Mouse (Mus musculus): Measurements from ENCODE around the gene Tesc. TPM values are rescaled to one million over a fixed set of nuclear protein-coding genes. Genes with fewer than 3 reads are reported as not detected.

Gene Tesc
- polyA plus RNA-seq, 1 experiment from 2014 or later = 14.5 TPM

DNA sequence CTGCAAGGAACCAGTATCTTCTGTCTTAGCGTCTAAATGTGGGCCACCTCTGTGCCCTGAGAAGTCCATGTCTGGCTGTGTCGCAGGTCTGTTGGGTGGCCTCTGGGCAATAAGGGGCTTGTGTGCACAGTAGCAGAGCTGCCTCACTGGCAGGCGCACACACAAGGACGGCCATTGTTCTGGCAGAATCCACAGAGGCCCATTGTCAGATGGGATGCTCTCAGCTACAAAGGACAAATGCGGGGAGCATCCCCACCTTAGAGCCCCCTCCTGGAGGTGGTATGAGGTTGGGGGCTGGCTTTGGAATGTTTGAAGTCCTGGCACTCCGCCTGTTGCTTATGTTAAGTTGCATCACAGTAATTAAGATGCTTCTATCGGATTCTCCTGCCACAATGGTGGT is 28.5 kb upstream of the Tesc start:
- ATAC-seq (ENCODE audit: insufficient number of reproducible peaks, insufficient read depth, low FRiP score, low read depth) = no peak

DNA sequence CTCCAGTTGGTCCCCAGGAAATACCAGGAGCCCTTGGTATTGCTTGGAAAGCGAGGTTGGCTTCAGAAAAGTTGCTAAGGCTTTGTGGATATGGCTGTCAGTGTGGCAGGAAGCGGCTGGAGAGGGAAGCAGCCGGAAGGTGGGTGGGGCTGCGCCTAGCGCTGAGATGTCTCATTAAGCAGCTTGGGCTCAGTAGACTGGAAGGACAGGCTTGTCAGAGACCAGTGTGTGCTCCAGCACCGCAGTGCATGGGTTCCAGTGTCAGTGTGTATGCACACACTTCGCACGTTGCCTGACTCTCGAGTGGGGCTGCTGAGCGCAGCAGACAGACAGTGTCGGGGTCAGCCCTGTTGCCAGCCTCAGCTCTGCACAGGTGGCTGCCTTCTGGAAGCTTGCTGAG is 28.0 kb upstream of the Tesc start:
- peaks cover 6 to 12% of the 10 kb centered on the region in 2 experiments; a peak in 3 of 4 replicates for H3K4me1 ChIP-seq (ENCODE audit: control insufficient read depth in 2 of 2, insufficient read depth in 2 of 2, low read length in 2 of 2)
- peaks cover 98% of the 10 kb centered on the region for H3K36me3 ChIP-seq (ENCODE audit: control insufficient read depth, insufficient read depth, low read length)
- H3K9me3 ChIP-seq (ENCODE audit: control insufficient read depth, low read length) = no peaks in the 10 kb centered on the region
- H3K4me2 ChIP-seq (ENCODE audit: low read length) = no peak overlapping the region
- H3K27me3 ChIP-seq (ENCODE audit: control insufficient read depth, insufficient read depth, low read length) = no peaks in the 10 kb centered on the region
- no peak overlapping the region for H3K4me3 ChIP-seq (ENCODE audit: control insufficient read depth in 1 of 2, insufficient read depth in 1 of 2, low read depth in 1 of 2, low read length in 2 of 2)
- WGBS = 83% methylated on average over 11 of the region's 11 CpGs
- ATAC-seq (ENCODE audit: insufficient number of reproducible peaks, insufficient read depth, low FRiP score, low read depth) = no peak
- H3K27ac ChIP-seq (replicated peaks in 1 of 2; ENCODE audit: control insufficient read depth in 1 of 2, insufficient read depth in 1 of 2, low read depth in 2 of 2, low read length in 2 of 2) = no peak overlapping the region
- no peak overlapping the region for H3K9ac ChIP-seq (ENCODE audit: low read length)

More for the DNA sequence above, 28.5 kb upstream of the Tesc start:
- H3K4me3 ChIP-seq (ENCODE audit: control insufficient read depth in 1 of 2, insufficient read depth in 1 of 2, low read depth in 1 of 2, low read length in 2 of 2) = no peak overlapping the region
- no peaks in the 10 kb centered on the region for H3K9me3 ChIP-seq (ENCODE audit: control insufficient read depth, low read length)
- WGBS = 84% methylated on average over 7 of the region's 7 CpGs
- no peak overlapping the region for H3K27ac ChIP-seq (replicated peaks in 1 of 2; ENCODE audit: control insufficient read depth in 1 of 2, insufficient read depth in 1 of 2, low read depth in 2 of 2, low read length in 2 of 2)
- no peak overlapping the region for H3K4me2 ChIP-seq (ENCODE audit: low read length)
- peaks cover 99% of the 10 kb centered on the region for H3K36me3 ChIP-seq (ENCODE audit: control insufficient read depth, insufficient read depth, low read length)
- no peaks in the 10 kb centered on the region for H3K27me3 ChIP-seq (ENCODE audit: control insufficient read depth, insufficient read depth, low read length)
- no peak overlapping the region for H3K9ac ChIP-seq (ENCODE audit: low read length)
- H3K4me1 ChIP-seq (ENCODE audit: control insufficient read depth in 2 of 2, insufficient read depth in 2 of 2, low read length in 2 of 2) = peaks cover 6 to 12% of the 10 kb centered on the region in 2 experiments; a peak in 3 of 4 replicates

DNA sequence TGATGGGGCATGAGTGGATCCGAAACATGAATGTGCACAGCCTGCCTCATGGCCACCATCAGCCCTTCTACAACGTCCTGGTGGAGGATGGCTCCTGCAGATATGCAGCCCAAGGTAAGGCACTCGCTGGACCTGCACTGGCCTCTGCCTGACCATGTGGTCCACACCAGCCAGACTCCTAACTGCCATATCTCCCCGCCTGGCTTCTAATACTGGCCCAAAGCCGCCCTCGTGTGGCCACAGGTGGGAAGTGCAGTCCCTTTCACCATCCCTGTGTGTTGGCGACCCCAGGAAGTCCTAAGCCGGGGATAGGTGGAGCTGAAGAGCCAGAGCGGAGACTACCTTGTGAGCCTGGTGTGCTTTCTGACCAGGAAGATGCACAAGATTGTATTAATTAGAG is 25.5 kb upstream of the Tesc start:
- Histone ChIP-seq H3K9ac (ENCODE audit: low read length) (no peak overlapping the region), H3K36me3 (ENCODE audit: control insufficient read depth, insufficient read depth, low read length) (peaks cover 95% of the 10 kb centered on the region), H3K9me3 (ENCODE audit: control insufficient read depth, low read length) (no peaks in the 10 kb centered on the region), H3K4me3 (ENCODE audit: control insufficient read depth in 1 of 2, insufficient read depth in 1 of 2, low read depth in 1 of 2, low read length in 2 of 2) (no peak overlapping the region), H3K27me3 (ENCODE audit: control insufficient read depth, insufficient read depth, low read length) (no peaks in the 10 kb centered on the region), H3K4me2 (ENCODE audit: low read length) (no peak overlapping the region), H3K27ac (replicated peaks in 1 of 2; ENCODE audit: control insufficient read depth in 1 of 2, insufficient read depth in 1 of 2, low read depth in 2 of 2, low read length in 2 of 2) (no peak overlapping the region), H3K4me1 (ENCODE audit: control insufficient read depth in 2 of 2, insufficient read depth in 2 of 2, low read length in 2 of 2) (peaks cover 6 to 9% of the 10 kb centered on the region in 2 experiments; a peak in 3 of 4 replicates)
- WGBS = 30% methylated on average over 9 of the region's 9 CpGs
- no peak for ATAC-seq (ENCODE audit: insufficient number of reproducible peaks, insufficient read depth, low FRiP score, low read depth)

DNA sequence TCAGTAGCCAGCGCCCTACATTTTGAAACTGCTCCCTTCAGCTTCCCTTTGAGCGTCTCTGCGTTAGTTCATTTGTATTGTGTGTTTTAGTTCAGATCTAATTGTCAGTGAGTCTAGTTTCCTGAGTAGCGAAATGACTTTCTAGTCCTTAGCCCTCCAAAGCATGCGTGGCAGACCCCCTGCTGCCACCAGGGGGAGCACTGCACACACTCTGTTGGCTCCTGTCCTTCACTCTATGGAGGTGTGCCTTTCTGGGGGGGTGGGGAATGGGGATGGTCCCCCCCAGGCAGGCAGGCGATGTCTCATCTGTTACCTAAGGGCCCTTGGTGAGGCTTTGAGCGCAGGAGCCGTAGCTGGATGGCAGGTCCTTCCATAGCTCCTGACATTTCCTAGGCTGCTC is 22.9 kb upstream of the Tesc start:
- 73% methylated on average over 8 of the region's 8 CpGs for WGBS
- peaks cover 96% of the 10 kb centered on the region for H3K36me3 ChIP-seq (ENCODE audit: control insufficient read depth, insufficient read depth, low read length)
- no peak overlapping the region for H3K27ac ChIP-seq (replicated peaks in 1 of 2; ENCODE audit: control insufficient read depth in 1 of 2, insufficient read depth in 1 of 2, low read depth in 2 of 2, low read length in 2 of 2)
- ATAC-seq (ENCODE audit: insufficient number of reproducible peaks, insufficient read depth, low FRiP score, low read depth) = no peak
- no peak overlapping the region for H3K4me2 ChIP-seq (ENCODE audit: low read length)
- H3K9me3 ChIP-seq (ENCODE audit: control insufficient read depth, low read length) = no peaks in the 10 kb centered on the region
- H3K27me3 ChIP-seq (ENCODE audit: control insufficient read depth, insufficient read depth, low read length) = no peaks in the 10 kb centered on the region
- H3K4me1 ChIP-seq (ENCODE audit: control insufficient read depth in 2 of 2, insufficient read depth in 2 of 2, low read length in 2 of 2) = no peaks in the 10 kb centered on the region
- H3K4me3 ChIP-seq (ENCODE audit: control insufficient read depth in 1 of 2, insufficient read depth in 1 of 2, low read depth in 1 of 2, low read length in 2 of 2) = no peak overlapping the region
- H3K9ac ChIP-seq (ENCODE audit: low read length) = no peak overlapping the region

DNA sequence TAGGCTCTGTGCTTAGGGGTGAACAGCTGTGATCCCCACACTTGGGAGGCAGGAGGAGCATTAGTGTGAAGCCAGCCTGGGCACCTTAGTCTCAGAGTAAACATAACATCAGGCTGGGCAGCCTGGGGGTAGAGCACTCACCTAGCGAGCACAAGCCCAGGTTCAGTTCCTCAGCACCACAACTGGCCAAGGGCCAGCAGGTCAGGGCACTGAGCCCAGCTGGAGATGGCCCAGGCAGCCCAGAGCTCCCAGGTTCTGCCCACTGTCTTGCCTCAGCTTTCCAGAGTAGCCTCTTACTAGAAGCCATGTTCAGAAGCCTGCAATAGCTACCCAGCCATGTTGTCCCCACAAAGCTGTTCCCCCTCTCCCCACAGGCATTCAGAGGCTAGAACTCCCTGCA is 21.8 kb upstream of the Tesc start:
- H3K36me3 ChIP-seq (ENCODE audit: control insufficient read depth, insufficient read depth, low read length) = peaks cover 94% of the 10 kb centered on the region
- H3K9ac ChIP-seq (ENCODE audit: low read length) = no peak overlapping the region
- ATAC-seq (ENCODE audit: insufficient number of reproducible peaks, insufficient read depth, low FRiP score, low read depth) = no peak
- H3K4me1 ChIP-seq (ENCODE audit: control insufficient read depth in 2 of 2, insufficient read depth in 2 of 2, low read length in 2 of 2) = no peaks in the 10 kb centered on the region
- no peak overlapping the region for H3K4me3 ChIP-seq (ENCODE audit: control insufficient read depth in 1 of 2, insufficient read depth in 1 of 2, low read depth in 1 of 2, low read length in 2 of 2)
- no peaks in the 10 kb centered on the region for H3K27me3 ChIP-seq (ENCODE audit: control insufficient read depth, insufficient read depth, low read length)
- WGBS = 92% methylated on average over 1 of the region's 1 CpGs
- no peak overlapping the region for H3K27ac ChIP-seq (replicated peaks in 1 of 2; ENCODE audit: control insufficient read depth in 1 of 2, insufficient read depth in 1 of 2, low read depth in 2 of 2, low read length in 2 of 2)
- H3K4me2 ChIP-seq (ENCODE audit: low read length) = no peak overlapping the region
- H3K9me3 ChIP-seq (ENCODE audit: control insufficient read depth, low read length) = no peaks in the 10 kb centered on the region

DNA sequence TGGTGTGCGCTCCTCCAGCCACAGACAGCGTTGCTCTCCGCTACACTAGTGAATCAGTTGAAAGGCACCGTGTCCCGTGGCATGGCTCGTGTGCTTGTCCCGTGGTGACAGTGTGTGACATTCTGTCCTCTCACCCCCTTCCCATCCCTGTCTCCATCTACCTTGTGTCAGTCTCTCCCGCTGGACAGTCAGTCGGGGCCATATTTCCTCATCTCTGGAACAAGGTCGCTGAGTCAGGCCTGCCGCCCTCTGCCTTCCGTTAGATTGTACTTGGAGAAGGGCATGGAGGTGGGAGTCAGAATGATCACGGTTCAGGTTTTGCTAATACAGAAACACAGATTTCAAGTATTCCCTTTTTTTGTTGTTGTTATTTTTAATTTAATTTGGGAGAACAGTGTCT is 19.2 kb upstream of the Tesc start:
- no peak for ATAC-seq (ENCODE audit: insufficient number of reproducible peaks, insufficient read depth, low FRiP score, low read depth)
- Histone ChIP-seq H3K9ac (ENCODE audit: low read length) (no peak overlapping the region), H3K36me3 (ENCODE audit: control insufficient read depth, insufficient read depth, low read length) (peaks cover 71% of the 10 kb centered on the region), H3K4me1 (ENCODE audit: control insufficient read depth in 2 of 2, insufficient read depth in 2 of 2, low read length in 2 of 2) (0 out of 4 replicates have a peak, but pooled peaks cover 0 to 4% of the 10 kb centered on the region in 2 experiments), H3K27me3 (ENCODE audit: control insufficient read depth, insufficient read depth, low read length) (no peaks in the 10 kb centered on the region), H3K4me2 (ENCODE audit: low read length) (no peak overlapping the region), H3K27ac (replicated peaks in 1 of 2; ENCODE audit: control insufficient read depth in 1 of 2, insufficient read depth in 1 of 2, low read depth in 2 of 2, low read length in 2 of 2) (no peak overlapping the region), H3K9me3 (ENCODE audit: control insufficient read depth, low read length) (no peaks in the 10 kb centered on the region), H3K4me3 (ENCODE audit: control insufficient read depth in 1 of 2, insufficient read depth in 1 of 2, low read depth in 1 of 2, low read length in 2 of 2) (no peak overlapping the region)
- WGBS = 88% methylated on average over 13 of the region's 13 CpGs

DNA sequence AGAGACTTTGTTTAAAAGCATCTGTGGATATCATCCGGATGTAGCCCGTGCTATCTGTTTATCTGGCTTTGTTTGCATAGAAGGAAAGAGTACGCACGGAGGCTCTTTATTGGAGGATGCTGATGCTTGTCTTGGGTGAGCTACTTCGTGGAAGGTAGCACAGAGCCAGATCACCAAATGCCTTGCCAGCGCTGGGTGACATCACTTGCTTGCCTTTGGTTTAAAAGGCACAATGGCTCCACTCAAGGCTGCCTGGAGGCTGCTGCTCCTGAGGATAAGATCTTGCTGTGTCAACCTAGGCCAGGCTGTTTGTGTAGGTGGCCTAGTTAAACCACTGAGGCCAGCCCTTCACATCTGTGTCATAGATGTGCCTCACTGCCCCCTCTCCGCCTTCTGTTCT is 16.7 kb upstream of the Tesc start:
- Histone ChIP-seq H3K4me1 (ENCODE audit: control insufficient read depth in 2 of 2, insufficient read depth in 2 of 2, low read length in 2 of 2) (peaks cover 4 to 8% of the 10 kb centered on the region in 2 experiments; a peak in 2 of 4 replicates), H3K9ac (ENCODE audit: low read length) (no peak overlapping the region), H3K9me3 (ENCODE audit: control insufficient read depth, low read length) (no peaks in the 10 kb centered on the region), H3K27me3 (ENCODE audit: control insufficient read depth, insufficient read depth, low read length) (no peaks in the 10 kb centered on the region), H3K27ac (replicated peaks in 1 of 2; ENCODE audit: control insufficient read depth in 1 of 2, insufficient read depth in 1 of 2, low read depth in 2 of 2, low read length in 2 of 2) (no peak overlapping the region), H3K4me2 (ENCODE audit: low read length) (no peak overlapping the region), H3K36me3 (ENCODE audit: control insufficient read depth, insufficient read depth, low read length) (peaks cover 48% of the 10 kb centered on the region), H3K4me3 (ENCODE audit: control insufficient read depth in 1 of 2, insufficient read depth in 1 of 2, low read depth in 1 of 2, low read length in 2 of 2) (no peak overlapping the region)
- no peak for ATAC-seq (ENCODE audit: insufficient number of reproducible peaks, insufficient read depth, low FRiP score, low read depth)
- 86% methylated on average over 7 of the region's 7 CpGs for WGBS

DNA sequence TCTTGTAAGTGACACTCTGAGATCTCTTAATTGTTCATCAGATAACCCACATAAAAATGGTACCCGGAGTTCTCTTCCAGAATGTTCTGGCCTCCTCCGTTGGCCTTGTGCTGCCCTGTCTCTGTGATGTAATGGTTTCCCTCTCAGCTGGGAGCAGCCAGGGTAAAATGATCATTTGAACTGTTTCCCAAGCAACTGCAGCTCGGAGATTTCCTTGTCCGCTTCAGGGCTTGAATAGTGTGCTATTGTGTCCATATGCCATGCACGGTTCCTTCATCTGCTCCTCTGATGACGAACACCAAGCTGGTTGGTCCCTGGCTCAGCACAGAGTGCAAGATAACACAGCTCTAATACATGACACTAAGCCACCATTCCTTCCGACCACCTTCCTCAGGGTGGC is 15.7 kb upstream of the Tesc start:
- no peak overlapping the region for H3K4me3 ChIP-seq (ENCODE audit: control insufficient read depth in 1 of 2, insufficient read depth in 1 of 2, low read depth in 1 of 2, low read length in 2 of 2)
- no peak overlapping the region for H3K4me2 ChIP-seq (ENCODE audit: low read length)
- H3K9ac ChIP-seq (ENCODE audit: low read length) = no peak overlapping the region
- no peaks in the 10 kb centered on the region for H3K9me3 ChIP-seq (ENCODE audit: control insufficient read depth, low read length)
- no peak overlapping the region for H3K27ac ChIP-seq (replicated peaks in 1 of 2; ENCODE audit: control insufficient read depth in 1 of 2, insufficient read depth in 1 of 2, low read depth in 2 of 2, low read length in 2 of 2)
- no peaks in the 10 kb centered on the region for H3K27me3 ChIP-seq (ENCODE audit: control insufficient read depth, insufficient read depth, low read length)
- 62% methylated on average over 7 of the region's 7 CpGs for WGBS
- no peak for ATAC-seq (ENCODE audit: insufficient number of reproducible peaks, insufficient read depth, low FRiP score, low read depth)
- H3K4me1 ChIP-seq (ENCODE audit: control insufficient read depth in 2 of 2, insufficient read depth in 2 of 2, low read length in 2 of 2) = peaks cover 4 to 8% of the 10 kb centered on the region in 2 experiments; a peak in 2 of 4 replicates
- peaks cover 39% of the 10 kb centered on the region for H3K36me3 ChIP-seq (ENCODE audit: control insufficient read depth, insufficient read depth, low read length)
